Mouse (Mus musculus): ENCODE measurements around the gene Gm21750.
"Not testable (repeated sequence)": the region's sequence is repeated elsewhere in the genome, so short reads cannot be mapped to it uniquely, and the experiment has no call there.

Gm21750 gene

DNA sequence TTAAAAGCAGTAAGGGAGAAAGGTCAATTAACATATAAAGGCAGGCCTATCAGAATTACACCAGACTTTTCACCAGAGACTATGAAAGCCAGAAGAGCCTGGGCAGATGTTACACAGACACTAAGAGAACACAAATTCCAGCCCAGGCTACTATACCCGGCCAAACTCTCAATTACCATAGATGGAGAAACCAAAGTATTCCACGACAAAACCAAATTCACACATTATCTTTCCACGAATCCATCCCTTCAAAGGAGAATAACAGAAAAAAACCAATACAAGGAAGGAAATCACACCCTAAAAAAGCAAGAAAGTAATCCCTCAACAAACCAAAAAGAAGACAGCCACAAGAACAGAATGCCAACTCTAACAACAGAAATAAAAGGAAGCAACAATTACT lies at the start of gene Gm21750:
TSS of gene Gm21750 (plus strand) at position 301 of the 400 bp plus-strand sequence.
- DNase-seq (ENCODE audit: low spot score in 2 of 2): not testable (repeated sequence)

DNA sequence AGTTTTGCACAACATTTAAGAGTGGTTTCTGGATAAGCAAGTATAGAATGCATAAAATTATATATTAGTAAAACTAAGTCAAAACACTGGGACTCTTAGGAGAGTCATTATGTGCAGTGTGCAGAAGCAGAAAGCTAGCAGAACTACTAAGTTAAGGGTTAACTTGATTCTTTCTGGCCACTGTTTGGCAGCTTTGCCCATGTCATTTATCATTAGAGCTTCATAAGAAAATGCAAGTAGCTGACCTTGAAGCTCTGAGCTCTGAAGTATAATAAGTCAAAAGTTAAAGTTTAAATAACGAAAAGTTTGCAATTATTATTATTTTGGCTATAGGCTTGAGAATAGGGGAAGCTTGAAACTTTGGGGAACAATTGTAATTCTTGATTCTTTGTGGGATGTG lies 46.1 kb upstream of the Gm21750 start:
- not testable (repeated sequence) for DNase-seq (ENCODE audit: low spot score in 2 of 2)

DNA sequence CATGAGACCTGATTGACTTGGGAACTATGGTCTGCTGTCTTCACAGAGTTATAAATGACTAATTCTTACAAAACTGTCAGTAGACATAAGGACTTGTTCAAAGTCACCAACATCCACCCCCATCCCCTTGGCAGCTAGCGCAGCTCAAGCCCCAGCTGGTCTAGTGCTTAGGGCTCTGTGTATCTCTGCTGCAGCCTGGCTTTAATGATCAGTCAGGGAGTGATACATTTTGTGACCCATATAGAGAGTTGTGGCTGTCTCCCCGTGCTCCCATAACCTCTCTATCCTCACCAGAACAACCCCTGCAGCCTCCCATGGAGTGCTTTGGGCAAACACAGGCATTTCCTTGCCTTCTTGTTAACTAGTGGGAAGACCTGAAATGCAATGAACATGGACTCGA lies 40.1 kb upstream of the Gm21750 start:
- peak; percentile 35 to 39 for DNase-seq (ENCODE audit: low spot score in 2 of 2)

DNA sequence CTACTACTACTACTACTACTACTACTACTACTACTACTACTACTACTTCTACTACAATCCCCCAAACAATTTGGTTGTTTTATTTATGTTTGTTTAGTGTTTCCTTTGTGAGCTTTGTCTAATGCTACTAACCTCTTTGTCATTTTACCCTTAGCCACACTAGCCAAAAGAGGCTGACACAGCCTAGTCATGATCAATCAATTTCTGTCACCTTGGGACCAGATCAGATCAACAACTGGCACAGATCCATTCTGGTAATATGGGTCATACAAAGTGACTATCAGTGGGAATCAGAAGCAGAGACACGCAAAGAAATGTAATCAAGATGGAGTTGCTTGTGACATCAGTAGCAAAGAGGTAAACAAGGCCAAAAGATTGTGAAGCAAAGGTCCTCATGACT lies 38.0 kb upstream of the Gm21750 start:
- no peak for DNase-seq (ENCODE audit: low spot score in 2 of 2)

DNA sequence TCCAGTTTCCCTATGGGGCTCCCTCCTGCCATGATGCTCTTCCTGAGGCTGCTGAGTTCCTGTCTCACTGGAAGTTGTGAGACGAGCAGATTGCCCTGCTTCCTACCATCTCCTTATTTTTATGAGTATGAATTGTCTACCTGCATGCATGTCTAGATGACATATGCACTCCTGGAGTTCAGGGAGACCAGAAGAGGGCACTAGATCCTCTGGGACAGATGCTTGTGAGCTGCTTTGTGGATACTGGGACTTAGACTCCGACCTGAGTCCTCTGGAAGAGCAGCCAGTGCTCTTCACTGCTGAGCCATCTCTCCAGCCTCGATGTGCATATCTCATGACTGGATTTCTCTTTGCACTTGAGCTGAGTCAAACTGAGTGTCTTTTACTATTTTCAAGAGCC lies 35.6 kb upstream of the Gm21750 start:
- DNase-seq (ENCODE audit: low spot score in 2 of 2): no peak

DNA sequence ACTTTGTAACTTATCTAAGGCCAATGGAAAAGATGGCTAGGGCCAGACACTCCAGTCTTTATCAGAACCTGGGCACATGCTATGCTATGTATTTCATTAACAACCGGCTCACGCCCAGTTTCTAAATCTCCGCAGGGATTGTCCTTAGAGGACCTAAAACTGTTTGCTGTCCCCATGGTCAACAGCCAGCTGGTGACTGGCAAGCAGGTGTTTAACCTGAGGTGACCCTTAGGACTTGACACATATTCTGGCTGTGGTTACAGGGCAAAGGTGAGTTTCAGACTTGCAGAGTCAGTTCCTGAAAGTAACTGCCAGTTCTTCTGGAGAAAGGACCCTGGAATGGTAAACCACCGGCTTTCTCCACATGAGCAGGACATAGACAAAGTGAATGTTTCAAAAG lies 29.5 kb upstream of the Gm21750 start:
- DNase-seq (ENCODE audit: low spot score in 2 of 2): no peak

DNA sequence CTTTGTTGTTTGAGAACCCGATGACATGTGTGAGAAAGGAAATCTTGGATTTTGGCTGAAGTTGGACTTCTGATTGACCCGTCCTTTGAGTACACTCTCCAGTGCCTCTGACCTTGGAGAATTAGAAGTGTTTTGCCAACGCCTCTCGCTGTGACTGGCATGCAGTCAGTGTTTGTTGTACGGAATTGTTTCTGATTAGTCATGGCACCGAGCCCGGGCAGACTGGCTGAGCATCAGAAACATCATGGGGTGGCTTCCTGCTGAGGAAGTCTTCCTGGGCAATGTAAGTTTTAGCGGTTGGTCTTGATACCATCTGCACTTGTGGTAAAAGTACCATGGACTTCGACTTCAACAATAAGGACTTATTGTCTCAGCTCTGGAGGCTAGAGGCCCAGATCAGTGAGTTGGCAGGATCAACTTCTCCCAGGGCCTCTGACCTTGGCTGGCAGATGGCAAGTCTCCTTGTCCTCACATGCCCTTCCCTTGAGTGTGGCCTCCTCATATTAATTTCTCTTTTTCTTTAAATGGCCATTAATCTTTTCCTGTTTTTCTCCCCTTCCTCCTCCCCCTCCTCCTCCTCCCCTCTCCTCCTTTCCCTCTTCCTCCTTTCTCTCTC lies 28.3 kb upstream of the Gm21750 start:
- DNase-seq (ENCODE audit: low spot score in 2 of 2): peak; percentile 15 to 44

DNA sequence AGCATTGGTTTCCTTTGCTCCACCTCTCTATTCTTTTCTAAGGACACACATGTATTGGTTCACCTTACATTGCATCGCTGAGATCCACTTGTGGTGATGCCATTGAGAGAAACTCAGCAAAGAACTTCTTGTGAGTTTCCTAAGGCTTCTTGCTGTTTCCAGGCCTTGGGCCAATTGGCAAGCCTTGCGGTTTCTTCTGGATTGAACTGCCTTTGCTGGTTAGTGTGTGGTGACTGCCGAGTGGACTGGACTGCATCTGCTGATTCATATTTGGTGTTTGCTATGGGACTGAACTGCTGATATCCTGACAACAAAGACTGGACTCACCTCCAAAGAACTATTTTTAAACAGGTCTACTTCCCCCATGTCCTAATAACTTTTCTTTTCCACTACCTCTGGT lies 26.7 kb upstream of the Gm21750 start:
- DNase-seq (ENCODE audit: low spot score in 2 of 2): no peak

DNA sequence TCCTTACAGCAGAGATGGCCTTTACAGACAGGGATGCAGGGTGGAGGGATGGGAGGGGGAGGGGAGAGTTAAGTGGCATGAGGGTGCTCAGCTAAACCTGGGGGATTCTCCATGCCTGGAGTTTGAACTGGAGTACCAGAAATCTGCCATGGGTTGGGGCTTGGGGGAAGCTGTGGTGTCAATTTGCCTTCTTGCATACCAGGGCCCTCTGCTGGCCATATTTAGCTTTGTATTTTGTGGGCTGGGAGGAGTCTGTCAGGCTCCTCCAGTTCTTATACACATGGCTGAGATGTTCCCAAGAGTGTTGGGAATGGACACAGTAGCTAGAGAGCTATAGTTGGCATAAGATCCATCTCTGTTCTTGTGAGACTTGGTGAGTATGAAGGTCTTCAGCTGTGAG lies 23.6 kb upstream of the Gm21750 start:
- no peak for DNase-seq (ENCODE audit: low spot score in 2 of 2)

DNA sequence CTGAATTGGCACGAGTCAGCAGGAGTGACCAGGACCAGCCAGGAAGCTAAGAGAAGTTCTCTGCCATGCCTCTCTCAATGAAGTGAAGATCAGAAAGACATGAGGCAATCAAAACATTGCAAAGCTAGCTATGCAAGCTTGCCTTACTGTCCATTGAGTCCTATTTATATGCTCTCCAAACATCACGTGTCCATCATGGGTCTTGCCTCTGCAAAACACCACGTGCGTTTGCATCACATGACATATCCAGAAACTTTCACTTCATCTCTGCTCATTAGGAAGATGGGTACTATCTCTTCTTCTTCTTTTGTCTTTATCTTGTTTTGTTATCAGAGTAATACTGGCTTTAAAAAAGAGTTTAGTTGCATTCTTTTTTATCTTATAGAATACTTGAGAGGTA lies 10.8 kb upstream of the Gm21750 start:
- DNase-seq (ENCODE audit: low spot score in 2 of 2): no peak

DNA sequence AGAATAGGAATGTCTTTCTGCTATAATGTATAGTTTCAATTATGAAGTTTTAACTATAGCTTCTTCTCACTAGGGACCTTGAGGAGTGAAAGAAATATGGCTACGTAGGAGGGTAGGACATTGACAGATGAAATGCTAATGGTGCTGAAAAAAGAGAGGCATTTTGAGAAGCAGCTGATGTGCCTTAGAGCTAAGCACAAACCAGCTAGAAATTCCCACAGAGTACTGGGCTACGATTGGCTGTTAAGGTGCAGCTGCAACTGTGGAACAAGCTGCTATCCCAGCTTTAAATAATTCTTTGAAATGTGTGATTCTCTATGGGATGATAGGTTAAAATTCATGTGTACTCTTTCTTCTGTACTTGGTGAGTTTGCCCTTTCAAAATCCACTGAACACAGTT lies 9.1 kb downstream of the Gm21750 start:
- peak; percentile 15 to 54 for DNase-seq (ENCODE audit: low spot score in 2 of 2)

DNA sequence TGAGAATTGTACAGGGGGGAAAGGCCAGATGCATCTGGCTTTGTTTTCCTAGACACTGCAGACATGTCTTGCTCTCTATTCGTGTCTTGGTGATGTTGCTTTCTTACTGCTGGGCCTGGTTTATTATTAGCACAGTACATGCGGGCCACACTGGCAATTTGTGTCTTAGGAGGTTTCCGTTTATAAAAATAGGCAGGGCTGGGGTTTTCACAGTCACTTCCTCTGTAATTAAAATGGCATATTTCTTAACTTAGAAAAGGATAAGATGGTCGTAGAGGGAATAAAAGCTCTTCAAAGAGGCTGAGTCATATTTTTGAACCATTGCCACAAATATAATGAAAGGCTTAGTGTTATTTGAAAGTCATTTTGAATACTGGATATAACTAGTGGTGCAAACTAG lies 26.7 kb downstream of the Gm21750 start:
- peak; percentile 22 to 40 for DNase-seq (ENCODE audit: low spot score in 2 of 2)

DNA sequence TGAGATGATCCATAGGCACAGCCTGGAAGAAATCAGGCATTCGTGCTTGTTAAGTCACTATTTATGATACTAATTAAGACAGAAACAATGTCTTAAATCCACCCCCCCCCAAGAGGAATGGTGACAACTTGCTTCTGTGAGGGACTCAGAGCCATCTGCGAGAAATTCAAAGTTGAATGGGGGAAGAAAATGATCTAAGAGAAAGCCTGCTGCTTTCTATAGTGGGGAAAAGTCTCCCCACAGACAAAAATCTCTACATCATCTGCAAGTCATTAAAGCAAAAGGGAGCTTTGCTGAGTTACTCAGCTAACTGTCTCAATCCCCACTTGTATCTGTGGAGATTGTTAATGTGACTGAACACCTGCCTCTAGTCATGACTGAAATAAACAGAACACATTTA lies 27.4 kb downstream of the Gm21750 start:
- no peak for DNase-seq (ENCODE audit: low spot score in 2 of 2)

DNA sequence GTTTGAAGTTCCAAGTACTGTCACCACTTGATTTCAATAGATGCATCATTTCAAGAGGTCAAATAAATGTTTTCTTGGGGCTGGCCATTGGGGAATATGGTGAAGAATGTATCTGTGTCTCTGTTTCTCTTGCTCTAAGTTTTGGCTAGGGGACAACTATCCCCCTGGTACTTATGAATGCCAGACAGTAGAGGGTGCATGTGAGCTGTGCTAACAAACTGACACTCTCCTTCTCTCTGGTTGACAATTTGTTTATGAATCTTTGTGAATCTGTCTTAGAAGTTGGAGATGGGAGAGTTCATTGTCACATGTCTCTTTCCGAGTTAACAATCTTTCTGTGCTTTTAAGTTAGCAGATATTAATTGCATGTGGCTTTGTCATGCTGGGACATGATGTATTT lies 39.2 kb downstream of the Gm21750 start:
- peak in 1 of 2 experiments; percentile 27 for DNase-seq (ENCODE audit: low spot score in 2 of 2)

DNA sequence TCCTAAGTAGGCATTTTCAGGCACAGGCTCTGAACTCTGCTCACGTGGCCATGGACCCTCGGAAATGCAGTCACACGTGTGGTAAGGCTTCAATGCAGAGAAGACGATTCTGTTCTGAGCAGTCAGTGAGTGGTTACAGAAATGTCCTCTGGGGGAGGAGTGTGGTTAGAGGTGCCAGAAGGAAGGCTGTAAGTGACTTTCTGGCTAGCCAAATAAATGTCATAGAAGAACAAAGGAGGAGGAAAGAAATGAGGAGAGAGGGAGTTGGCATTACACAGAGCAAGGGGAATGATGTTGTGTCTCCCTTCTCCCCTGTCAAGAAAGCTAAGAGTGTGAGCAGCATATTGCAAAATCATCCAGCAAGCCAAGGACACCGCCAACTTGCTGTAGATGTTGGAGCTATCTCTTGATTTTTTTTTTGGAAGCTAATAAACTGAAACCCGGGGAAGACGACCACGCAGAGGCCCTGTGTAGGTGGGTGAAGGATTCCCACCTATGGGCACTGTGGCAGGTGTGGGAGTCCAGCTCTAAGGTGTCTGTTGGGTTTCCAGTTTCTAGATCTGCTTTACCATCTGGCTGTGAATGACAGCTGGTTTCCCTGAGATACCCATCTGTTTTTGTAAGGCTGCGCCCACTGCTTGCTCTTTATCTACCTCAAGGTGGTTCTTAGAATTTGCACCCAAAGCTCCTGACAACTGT lies 48.5 kb downstream of the Gm21750 start:
- peak; percentile 64 to 79 for DNase-seq (ENCODE audit: low spot score in 2 of 2)
